Mouse (Mus musculus) midbrain, embryonic 13.5 days (tissue): ENCODE data around the gene Mtor. TPM values are rescaled to one million over a fixed set of nuclear protein-coding genes. Genes with fewer than 3 reads are reported as not detected.
A peak's percentile ranks its signal among the peaks of the same experiment; 100 is the strongest.

ENCODE experiments used
- ATAC-seq: fragments of 200-750 bp; cut with Nextera tagmentation; 2 replicates; pipeline ENCODE4 v1.8.0; 2017; ENCODE audit warnings: mild to moderate bottlenecking, moderate TSS enrichment, moderate library complexity
- H3K27ac ChIP-seq: fragments of 300-500 bp; sonication (generic); 2 replicates; pipeline ENCODE4 v1.5.1; 2015; ENCODE audit warnings: inconsistent platforms, mild to moderate bottlenecking, moderate library complexity
- H3K27me3 ChIP-seq: fragments of 300-500 bp; sonication (generic); 2 replicates; pipeline ENCODE4 v1.6.1; 2015; ENCODE audit warnings: mild to moderate bottlenecking, inconsistent platforms
- H3K36me3 ChIP-seq: fragments of 300-500 bp; sonication (generic); 2 replicates; pipeline ENCODE4 v1.6.1; 2015; ENCODE audit warnings: mild to moderate bottlenecking, inconsistent platforms
- H3K4me1 ChIP-seq: fragments of 300-500 bp; sonication (generic); replicated peaks from 2 replicates; pipeline ENCODE4 v1.6.1; 2015; ENCODE audit warnings: inconsistent platforms
- H3K4me2 ChIP-seq: fragments of 300-500 bp; sonication (generic); replicated peaks from 2 replicates; pipeline ENCODE4 v1.6.1; 2015; ENCODE audit warnings: moderate library complexity, mild to moderate bottlenecking, inconsistent platforms
- H3K4me3 ChIP-seq: fragments of 300-500 bp; sonication (generic); replicated peaks from 2 replicates; pipeline ENCODE4 v1.5.1; 2015; ENCODE audit warnings: mild to moderate bottlenecking, inconsistent platforms
- H3K9ac ChIP-seq: fragments of 300-500 bp; sonication (generic); replicated peaks from 2 replicates; pipeline ENCODE4 v1.6.1; 2015; ENCODE audit warnings: mild to moderate bottlenecking, inconsistent platforms
- H3K9me3 ChIP-seq: fragments of 300-500 bp; sonication (generic); 2 replicates; pipeline ENCODE4 v1.6.1; 2016; ENCODE audit warnings: mild to moderate bottlenecking, inconsistent platforms
- WGBS: fragments of 180-500 bp; shearing (Covaris S2); methylation state at CpG from one replicate; pipeline ENCODE4 v1.1.7; 2015; 5-methylcytosine and 5-hydroxymethylcytosine counted together
- polyA plus RNA-seq: library from polyadenylated mRNA; unstranded; fragments of >200 nt; fragmentation: Nextera tagmentation; extraction: Ambion mirVana; gene quantifications from 2 replicates; pipeline ENCODE4 v1.2.1, GENCODE M21; 2015

Mtor gene
- polyA plus RNA-seq: 25.9 and 27.3 TPM in 2 replicates

- WGBS: under 1% methylated on average over 56 of the region's 56 CpGs
- H3K4me2 ChIP-seq: peak within 1 kb of the TSS; percentile 81
- ATAC-seq: peak; percentile 97
- peaks cover 16% of the 10 kb centered on the region for H3K36me3 ChIP-seq
- no peaks in the 10 kb centered on the region for H3K9me3 ChIP-seq
- H3K27me3 ChIP-seq: no peaks in the 10 kb centered on the region
- H3K27ac ChIP-seq: peak within 1 kb of the TSS; percentile 88
- peak within 1 kb of the TSS; percentile 95 for H3K9ac ChIP-seq
- peaks cover 51% of the 10 kb centered on the region for H3K4me1 ChIP-seq
- peak within 1 kb of the TSS; percentile 95 for H3K4me3 ChIP-seq
Measured at GRCm38 (mm10) chr4:148448179-148448852, at the start of gene Mtor. Gene Mtor (plus strand): TSS chr4:148448611.

DNA sequence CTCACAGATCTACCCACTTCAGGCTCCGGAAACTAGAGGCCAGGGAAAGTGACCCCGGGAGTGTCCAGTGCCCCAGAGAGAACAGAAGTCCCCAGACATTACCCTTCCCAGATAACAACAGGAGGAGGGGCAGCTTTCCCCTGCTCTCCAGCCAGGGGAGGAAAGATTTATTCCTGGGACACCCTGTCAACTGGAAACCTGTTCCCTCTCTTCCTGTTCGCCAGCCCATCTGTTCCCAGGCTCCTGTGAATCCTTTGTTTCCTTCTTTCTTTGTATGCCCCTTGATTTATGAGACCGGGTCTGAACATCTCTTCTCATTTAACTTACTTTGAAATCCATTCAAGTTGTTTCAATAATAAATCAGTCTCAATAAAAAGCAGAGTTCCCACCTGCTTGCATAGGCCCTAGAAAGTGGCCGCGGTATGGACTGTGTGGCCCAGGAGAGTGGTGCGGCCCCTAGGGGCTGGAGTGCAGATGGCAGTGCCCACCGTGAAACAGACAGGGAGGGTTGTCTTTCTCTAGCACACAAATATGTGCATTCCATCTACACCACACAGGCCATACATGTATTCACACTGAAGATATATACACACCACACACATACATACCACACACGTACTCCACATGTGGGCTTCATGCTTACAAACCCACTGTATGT lies 48.8 kb upstream of the Mtor start:
- Histone ChIP-seq H3K36me3 (no peaks in the 10 kb centered on the region), H3K9ac (no peak overlapping the region), H3K4me2 (no peak overlapping the region), H3K9me3 (no peaks in the 10 kb centered on the region), H3K27me3 (peaks cover 19% of the 10 kb centered on the region), H3K4me3 (no peak overlapping the region), H3K4me1 (peaks cover 28% of the 10 kb centered on the region), H3K27ac (no peak overlapping the region)
- no peak for ATAC-seq
- WGBS: 70% methylated on average over 9 of the region's 9 CpGs

- Histone ChIP-seq H3K27ac (no peak overlapping the region), H3K27me3 (peaks cover 41% of the 10 kb centered on the region), H3K4me3 (no peak overlapping the region), H3K4me1 (peaks cover 44% of the 10 kb centered on the region), H3K36me3 (no peaks in the 10 kb centered on the region), H3K9ac (no peak overlapping the region), H3K4me2 (no peak overlapping the region), H3K9me3 (no peaks in the 10 kb centered on the region)
- no peak for ATAC-seq
- 25% methylated on average over 12 of the region's 12 CpGs for WGBS
Measured at GRCm38 (mm10) chr4:148403402-148403801, 45.0 kb upstream of the Mtor start.

- WGBS: 11% methylated on average over 11 of the region's 11 CpGs
- Histone ChIP-seq H3K9ac (no peak overlapping the region), H3K36me3 (no peaks in the 10 kb centered on the region), H3K4me1 (peaks cover 44% of the 10 kb centered on the region), H3K4me3 (no peak overlapping the region), H3K4me2 (peak overlapping the region; percentile 20), H3K27ac (no peak overlapping the region), H3K9me3 (no peaks in the 10 kb centered on the region), H3K27me3 (peaks cover 41% of the 10 kb centered on the region)
- ATAC-seq: 0 out of 2 replicates have a peak, but pooled peaks have one; percentile 12
Measured at GRCm38 (mm10) chr4:148404748-148405147, 43.7 kb upstream of the Mtor start.

- Histone ChIP-seq H3K27me3 (peaks cover 41% of the 10 kb centered on the region), H3K4me1 (peaks cover 44% of the 10 kb centered on the region), H3K27ac (no peak overlapping the region)
Measured at GRCm38 (mm10) chr4:148405255-148405788, 43.1 kb upstream of the Mtor start.

GRCm38 (mm10) chr4:148408256-148408975 lies 40.0 kb upstream of the Mtor start:
- Histone ChIP-seq H3K9me3 (no peaks in the 10 kb centered on the region), H3K4me2 (no peak overlapping the region), H3K27me3 (peaks cover 32% of the 10 kb centered on the region), H3K4me3 (no peak overlapping the region), H3K36me3 (no peaks in the 10 kb centered on the region), H3K9ac (no peak overlapping the region), H3K4me1 (peaks cover 42% of the 10 kb centered on the region), H3K27ac (no peak overlapping the region)
- 83% methylated on average over 10 of the region's 10 CpGs for WGBS
- ATAC-seq: no peak

More at GRCm38 (mm10) chr4:148405255-148405788, 43.1 kb upstream of the Mtor start:
- WGBS: 11% methylated on average over 13 of the region's 13 CpGs
- peak; percentile 61 for ATAC-seq
- Histone ChIP-seq H3K4me3 (no peak overlapping the region), H3K9me3 (no peaks in the 10 kb centered on the region), H3K9ac (no peak overlapping the region), H3K4me2 (peak overlapping the region; percentile 15), H3K36me3 (no peaks in the 10 kb centered on the region)

DNA sequence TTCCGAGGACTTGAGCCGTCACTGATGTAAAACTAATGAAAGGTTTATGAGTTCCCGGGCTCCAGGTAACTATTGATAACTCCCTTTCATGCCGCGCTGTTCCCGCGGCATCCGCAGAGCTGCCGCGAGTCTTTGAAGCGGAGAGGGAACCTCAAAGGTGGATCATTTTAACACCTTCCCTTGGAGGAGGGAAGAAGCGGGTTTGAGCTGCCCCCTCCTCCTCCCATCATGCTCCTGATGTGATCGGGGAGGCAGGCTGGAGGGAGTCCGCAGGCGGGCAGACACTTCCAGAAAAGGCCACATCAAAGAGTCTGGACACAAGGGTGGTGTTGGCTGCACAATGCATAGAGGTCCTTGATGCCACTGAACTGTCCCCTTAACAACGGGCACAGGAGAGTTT lies 32.8 kb upstream of the Mtor start:
- H3K9ac ChIP-seq: no peak overlapping the region
- peaks cover 36% of the 10 kb centered on the region for H3K4me1 ChIP-seq
- H3K4me3 ChIP-seq: no peak overlapping the region
- WGBS: 16% methylated on average over 16 of the region's 16 CpGs
- H3K4me2 ChIP-seq: peak overlapping the region; percentile 15
- peak; percentile 40 for ATAC-seq
- no peaks in the 10 kb centered on the region for H3K9me3 ChIP-seq
- peaks cover 11% of the 10 kb centered on the region for H3K27me3 ChIP-seq
- peak overlapping the region; percentile 31; the same call in 1 of the 2 replicates for H3K27ac ChIP-seq
- no peaks in the 10 kb centered on the region for H3K36me3 ChIP-seq

- 0 out of 2 replicates have a peak overlapping the region, but pooled peaks have one; percentile 32 for H3K9ac ChIP-seq
- WGBS: 21% methylated on average over 11 of the region's 11 CpGs
- ATAC-seq: peak; percentile 69
- H3K9me3 ChIP-seq: no peaks in the 10 kb centered on the region
- H3K4me2 ChIP-seq: no peak overlapping the region
- no peak overlapping the region for H3K4me3 ChIP-seq
- H3K4me1 ChIP-seq: peaks cover 36% of the 10 kb centered on the region
- no peaks in the 10 kb centered on the region for H3K36me3 ChIP-seq
- H3K27me3 ChIP-seq: peaks cover 11% of the 10 kb centered on the region
- peak overlapping the region; percentile 76 for H3K27ac ChIP-seq
Measured at GRCm38 (mm10) chr4:148417074-148417526, 31.3 kb upstream of the Mtor start.

DNA sequence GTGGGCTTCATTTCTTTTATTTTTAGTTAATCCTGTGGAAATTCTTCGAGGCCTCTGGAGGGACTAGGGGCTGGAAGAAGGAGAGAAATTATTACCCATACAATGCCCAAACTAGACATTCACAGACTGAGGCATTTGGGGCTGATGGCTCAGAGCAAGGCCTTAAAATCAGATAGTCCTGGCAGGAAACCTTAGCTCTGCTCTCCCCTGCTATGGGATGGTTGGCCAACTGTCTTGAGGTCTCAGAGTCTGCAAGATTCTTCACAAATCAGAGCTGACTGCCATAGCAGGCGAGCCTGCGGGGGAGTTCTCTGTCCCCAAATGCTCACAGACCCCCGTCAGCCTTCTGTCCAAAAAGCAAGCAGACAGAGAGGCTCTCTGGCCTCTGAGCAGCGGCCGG lies 30.9 kb upstream of the Mtor start:
- no peak for ATAC-seq
- peak overlapping the region; percentile 76 for H3K27ac ChIP-seq
- WGBS: 33% methylated on average over 6 of the region's 6 CpGs
- no peak overlapping the region for H3K4me2 ChIP-seq
- H3K36me3 ChIP-seq: no peaks in the 10 kb centered on the region
- H3K4me3 ChIP-seq: no peak overlapping the region
- H3K27me3 ChIP-seq: peaks cover 11% of the 10 kb centered on the region
- peaks cover 36% of the 10 kb centered on the region for H3K4me1 ChIP-seq
- no peaks in the 10 kb centered on the region for H3K9me3 ChIP-seq
- peak overlapping the region; percentile 28; the same call in 1 of the 2 replicates for H3K9ac ChIP-seq

DNA sequence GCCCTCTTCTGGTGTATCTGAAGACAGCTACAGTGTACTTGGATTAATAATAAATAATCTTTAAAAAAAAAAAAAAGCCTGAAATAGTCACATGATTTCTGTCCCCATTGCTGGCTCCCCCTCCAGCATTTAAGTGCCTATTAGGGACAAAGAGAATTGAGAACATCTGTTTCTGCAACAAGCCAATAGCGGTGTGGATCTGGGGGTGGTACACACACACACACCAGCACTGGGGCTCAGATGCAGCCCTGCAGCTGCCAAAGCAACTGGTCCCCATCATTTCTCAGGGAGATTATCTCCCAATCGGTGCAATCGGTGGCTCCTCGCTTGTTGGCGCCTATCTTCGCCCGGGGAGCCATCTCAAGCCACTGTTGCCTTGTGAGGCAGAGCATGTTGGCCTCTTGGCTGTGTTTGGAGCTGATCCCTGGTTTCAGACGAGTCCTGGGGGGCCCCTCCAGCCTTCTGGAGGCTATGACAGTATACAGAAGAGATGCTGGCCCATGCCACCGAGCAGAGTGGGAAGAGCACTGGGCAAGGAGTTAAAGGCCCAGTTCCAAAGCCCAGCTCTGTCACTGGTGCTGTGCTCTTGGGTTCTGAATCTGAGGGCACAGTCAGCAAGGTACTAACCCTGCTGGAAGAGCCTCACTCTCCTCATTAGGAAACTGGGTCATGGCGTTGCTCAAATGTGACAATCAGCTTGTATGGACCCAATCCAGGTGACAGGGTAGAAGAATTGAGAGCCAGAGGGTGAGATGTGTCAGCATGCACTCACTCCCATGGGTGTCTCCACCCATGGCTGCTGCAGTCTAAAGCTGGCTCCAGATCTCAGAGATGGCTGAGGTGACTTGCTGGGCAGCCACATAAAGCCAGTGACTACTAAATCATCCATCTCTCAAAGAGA lies 21.2 kb upstream of the Mtor start:
- Histone ChIP-seq H3K36me3 (0 out of 2 replicates have a peak, but pooled peaks cover 3% of the 10 kb centered on the region), H3K4me3 (no peak overlapping the region), H3K9me3 (no peaks in the 10 kb centered on the region), H3K4me2 (no peak overlapping the region), H3K27me3 (no peaks in the 10 kb centered on the region), H3K4me1 (peaks cover 36% of the 10 kb centered on the region), H3K27ac (no peak overlapping the region), H3K9ac (no peak overlapping the region)
- ATAC-seq: no peak
- WGBS: 77% methylated on average over 10 of the region's 10 CpGs

DNA sequence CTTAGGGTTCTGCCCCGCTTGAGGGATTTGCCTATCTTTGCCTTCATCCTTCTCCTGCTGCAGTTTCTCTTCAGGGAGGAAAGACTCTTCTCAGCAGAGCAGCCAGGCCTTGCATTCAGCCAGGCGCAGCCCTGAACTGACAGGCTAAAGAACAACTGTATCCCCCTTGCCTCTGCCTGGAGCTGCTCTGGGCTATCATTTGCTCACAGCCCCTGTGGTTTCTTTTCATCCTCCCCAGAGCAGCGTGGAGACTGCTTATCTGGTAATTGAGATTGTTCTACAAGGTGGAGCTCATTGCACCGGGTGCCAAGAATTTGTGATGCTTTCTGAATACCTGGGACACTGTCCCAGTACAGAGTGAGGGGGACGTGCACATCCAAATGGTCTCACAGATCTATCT lies 19.9 kb upstream of the Mtor start:
- 80% methylated on average over 5 of the region's 5 CpGs for WGBS
- Histone ChIP-seq H3K4me1 (peaks cover 36% of the 10 kb centered on the region), H3K4me3 (no peak overlapping the region)

More for the DNA sequence above, 19.9 kb upstream of the Mtor start:
- H3K4me2 ChIP-seq: no peak overlapping the region
- no peak overlapping the region for H3K27ac ChIP-seq
- H3K27me3 ChIP-seq: no peaks in the 10 kb centered on the region
- no peaks in the 10 kb centered on the region for H3K9me3 ChIP-seq
- no peak overlapping the region; the same call in 1 of the 2 replicates for H3K9ac ChIP-seq
- H3K36me3 ChIP-seq: 0 out of 2 replicates have a peak, but pooled peaks cover 3% of the 10 kb centered on the region
- no peak for ATAC-seq
